Mouse (Mus musculus): ENCODE data around the gene Ranbp1.
"Not testable (repeated sequence)": the region's sequence is repeated elsewhere in the genome, so short reads cannot be mapped to it uniquely, and the experiment has no call there.

The Ranbp1 gene

GRCm38 (mm10) chr16:18203430-18204091 is 45.0 kb downstream of the Ranbp1 start:
- DNase-seq (ENCODE audit: low spot score), result no peak

GRCm38 (mm10) chr16:18202061-18202460 is 46.5 kb downstream of the Ranbp1 start:
- no peak for DNase-seq (ENCODE audit: low spot score)

DNA sequence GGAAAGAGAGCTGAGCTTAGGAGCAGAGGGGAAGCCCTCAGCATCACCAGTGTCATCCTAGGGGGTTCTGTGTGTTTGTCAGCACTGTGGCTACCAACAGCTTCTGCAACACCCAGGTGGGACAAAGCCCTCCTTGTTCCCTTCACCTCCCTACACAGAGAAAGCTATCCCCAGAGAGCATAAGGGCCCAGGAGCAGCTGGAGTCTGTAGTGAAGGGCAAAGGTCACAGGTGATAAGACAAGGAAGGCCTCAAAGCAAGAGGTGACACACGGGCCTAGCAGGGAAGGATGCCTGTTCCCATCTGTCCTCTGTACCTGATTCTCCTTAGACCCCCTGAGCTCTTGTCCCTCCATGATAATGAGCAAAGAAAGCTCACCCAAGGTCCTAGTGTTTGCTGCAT is 46.9 kb downstream of the Ranbp1 start:
- no peak for DNase-seq (ENCODE audit: low spot score)

DNA sequence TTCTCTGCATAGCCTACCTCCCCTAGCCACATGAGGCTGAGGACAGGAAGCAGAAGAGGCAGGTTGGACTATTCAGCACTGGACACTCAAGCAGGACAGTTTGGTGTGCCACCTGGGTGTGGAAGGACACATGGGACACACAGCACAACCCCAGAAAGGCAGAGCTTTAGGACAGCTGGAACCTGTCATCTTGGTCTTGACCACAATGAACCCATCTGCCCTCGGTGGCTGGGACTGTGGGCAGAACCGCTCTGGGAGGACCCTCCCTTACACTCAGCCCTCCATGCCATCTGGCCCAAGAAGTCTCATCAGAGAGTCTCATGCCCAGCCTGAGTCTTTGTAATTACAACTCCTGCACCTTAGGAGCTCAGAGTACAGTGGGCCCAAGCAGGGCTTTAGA is 48.5 kb downstream of the Ranbp1 start:
- DNase-seq (ENCODE audit: low spot score), result no peak

GRCm38 (mm10) chr16:18198365-18199098 is 50.0 kb downstream of the Ranbp1 start:
- DNase-seq (ENCODE audit: low spot score), result no peak

DNA sequence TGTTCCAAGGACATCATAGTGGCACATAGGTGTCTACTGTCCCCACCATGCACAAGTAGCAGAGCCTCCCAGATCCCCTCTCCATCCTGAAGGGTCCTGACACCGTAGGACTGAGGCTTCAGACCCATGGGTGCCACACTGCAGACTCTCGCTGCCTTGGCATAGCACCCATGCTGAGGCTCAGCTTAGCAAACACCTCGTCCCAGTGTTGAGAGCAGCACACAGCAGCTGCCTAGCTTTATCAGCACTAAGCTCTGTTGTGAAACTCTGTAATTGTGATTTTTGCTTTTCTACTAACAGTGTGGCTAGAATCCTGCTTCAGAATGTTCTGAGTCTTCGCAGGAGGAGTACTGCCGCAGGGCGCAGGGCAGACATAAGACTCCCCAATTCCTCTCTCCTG is 50.7 kb downstream of the Ranbp1 start:
- no peak for DNase-seq (ENCODE audit: low spot score)

GRCm38 (mm10) chr16:18195561-18195960 is 53.0 kb downstream of the Ranbp1 start:
- DNase-seq (ENCODE audit: low spot score), result not testable (repeated sequence)

DNA sequence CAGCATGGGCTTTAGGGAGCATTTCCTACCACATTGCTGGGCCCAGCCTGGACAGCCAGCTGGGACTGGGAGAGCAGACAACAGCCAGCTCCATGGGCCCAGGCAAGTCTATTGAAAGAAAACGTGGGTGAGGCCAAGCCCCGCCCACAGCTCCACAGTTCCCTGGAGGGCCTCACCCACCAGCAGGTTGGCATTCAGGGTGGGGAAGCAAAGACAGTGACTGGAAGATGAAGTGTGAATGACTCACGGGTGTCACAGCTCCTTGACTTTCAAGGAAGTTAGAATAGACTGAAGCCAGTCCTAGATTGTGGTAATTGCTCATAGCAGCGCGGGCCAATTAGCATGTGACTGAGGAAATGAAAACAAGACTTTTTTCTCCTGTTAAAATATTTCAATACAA is 53.5 kb downstream of the Ranbp1 start:
- peak; percentile 65 for DNase-seq (ENCODE audit: low spot score)

- no peak for DNase-seq (ENCODE audit: low spot score)
These were observed 54.1 kb downstream of the Ranbp1 start for GRCm38 (mm10) chr16:18194208-18194985.

DNA sequence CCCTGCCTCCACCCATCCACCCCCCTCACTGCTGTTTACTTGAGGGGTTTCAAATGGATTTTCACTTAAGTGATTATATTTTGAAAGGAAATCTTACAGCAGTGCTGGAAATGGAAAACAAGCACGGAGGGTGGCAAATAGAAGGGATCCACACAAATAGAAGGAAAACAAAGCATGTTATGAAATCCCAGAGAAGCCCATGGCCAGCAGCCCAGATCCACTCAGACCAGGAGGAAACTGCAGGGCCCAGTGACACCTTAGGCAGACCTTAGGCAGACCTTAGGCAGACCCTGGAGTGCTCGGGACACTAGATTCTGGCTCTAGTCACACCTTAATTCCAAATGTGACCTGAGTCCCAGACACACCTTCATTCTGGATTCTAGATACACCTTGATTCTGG is 57.5 kb downstream of the Ranbp1 start:
- no peak for DNase-seq (ENCODE audit: low spot score)

All from layer of hippocampus, adult 11-12 months (tissue).